Mouse (Mus musculus) effector memory CD4-positive, alpha-beta T cell, adult 5 months (primary cell): ENCODE results near the gene Rpl9-ps1. TPM values are rescaled to one million over a fixed set of nuclear protein-coding genes. Genes with fewer than 3 reads are reported as not detected.

ENCODE experiments used
- polyA plus RNA-seq: library from polyadenylated mRNA; unstranded; fragments of 100-300 nt; shearing (Covaris generic); gene quantifications from one replicate; pipeline ENCODE4 v1.2.1, GENCODE M21; 2017

Gene Rpl9-ps1
- not detected for polyA plus RNA-seq

GRCm38 (mm10) chr11:83645521-83645920, at the start of gene Rpl9-ps1:
Gene Rpl9-ps1, minus strand, starts transcription at chr11:83645621.

GRCm38 (mm10) chr11:83662204-83662603, 16.8 kb upstream of the Rpl9-ps1 start, which contains the start of gene Ccl4:
Gene Ccl4, plus strand, starts transcription at chr11:83662584.

GRCm38 (mm10) chr11:83649305-83649841, 4.0 kb upstream of the Rpl9-ps1 start, which contains the start of gene Ccl3:
Gene Ccl3, minus strand, starts transcription at chr11:83649355.

Other genes starting within 250 kb of the Rpl9-ps1 start
- not detected for gene Rasl10b, start 236.5 kb downstream of the Rpl9-ps1 start, polyA plus RNA-seq
- gene Gas2l2, start 216.2 kb downstream of the Rpl9-ps1 start, polyA plus RNA-seq, result not detected
- 1.1 TPM for gene 1700020L24Rik, start 207.9 kb downstream of the Rpl9-ps1 start, polyA plus RNA-seq
- not detected for gene Mmp28, start 182.6 kb downstream of the Rpl9-ps1 start, polyA plus RNA-seq
- gene Taf15, start 172.5 kb downstream of the Rpl9-ps1 start, polyA plus RNA-seq, result 24.6 TPM
- 1.2 TPM for gene Heatr9, start 123.4 kb downstream of the Rpl9-ps1 start, polyA plus RNA-seq
- 1,423 TPM for gene Ccl5, start 115.1 kb downstream of the Rpl9-ps1 start, polyA plus RNA-seq
- gene Ccl9, start 67.0 kb downstream of the Rpl9-ps1 start, polyA plus RNA-seq, result 0.34 TPM
- 0.50 TPM for gene Ccl6, start 52.5 kb downstream of the Rpl9-ps1 start, polyA plus RNA-seq
- 25.2 TPM for gene Ccl3, start 3.7 kb upstream of the Rpl9-ps1 start, polyA plus RNA-seq
- gene Ccl4, start 17.0 kb upstream of the Rpl9-ps1 start, polyA plus RNA-seq, result 91.7 TPM
- not detected for gene Wfdc17, start 58.4 kb upstream of the Rpl9-ps1 start, polyA plus RNA-seq
- not detected for gene Wfdc18, start 63.4 kb upstream of the Rpl9-ps1 start, polyA plus RNA-seq
- not detected for gene Wfdc21, start 101.3 kb upstream of the Rpl9-ps1 start, polyA plus RNA-seq
- gene Heatr6, start 108.1 kb upstream of the Rpl9-ps1 start, polyA plus RNA-seq, result 27.3 TPM
- gene Hnf1b, start 204.4 kb upstream of the Rpl9-ps1 start, polyA plus RNA-seq, result 0.15 TPM